Mouse (Mus musculus) lung, postnatal 14 days (tissue): Measurements from ENCODE around the gene Dtx3l.
"Not testable (repeated sequence)": the region's sequence is repeated elsewhere in the genome, so short reads cannot be mapped to it uniquely, and the experiment has no call there.

Source experiments
- DNase-seq: peaks from one replicate; pipeline ENCODE4 v3.0.0; 2021

Gene Dtx3l

GRCm38 (mm10) chr16:35938211-35939151 is at the start of gene Dtx3l, which contains the start of gene Parp9:
TSS of gene Dtx3l (minus strand) at chr16:35939151.
TSS of gene Parp9 (plus strand) at chr16:35938470.
- DNase-seq = peak; percentile 67

DNA sequence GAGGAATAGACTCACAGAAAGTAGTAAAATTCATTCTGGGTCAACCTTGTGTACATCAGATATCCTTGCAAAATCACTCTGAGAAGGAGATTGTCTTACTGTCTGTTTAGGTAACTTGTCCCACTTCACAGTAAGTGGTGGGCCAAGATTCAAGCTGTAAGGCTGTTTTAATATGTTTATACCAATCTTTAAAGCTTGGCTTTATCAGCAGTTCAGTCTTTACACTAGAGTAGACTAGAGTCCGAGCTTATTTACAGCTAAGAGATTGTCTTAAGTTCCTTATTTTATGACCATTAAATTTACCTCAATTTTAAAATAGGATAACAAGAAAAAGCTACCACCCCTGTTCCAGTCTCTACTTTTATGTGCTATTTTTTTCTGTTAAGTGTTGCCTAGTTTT is 49.0 kb upstream of the Dtx3l start:
- no peak for DNase-seq

GRCm38 (mm10) chr16:35984471-35984870 is 45.5 kb upstream of the Dtx3l start:
- no peak for DNase-seq

DNA sequence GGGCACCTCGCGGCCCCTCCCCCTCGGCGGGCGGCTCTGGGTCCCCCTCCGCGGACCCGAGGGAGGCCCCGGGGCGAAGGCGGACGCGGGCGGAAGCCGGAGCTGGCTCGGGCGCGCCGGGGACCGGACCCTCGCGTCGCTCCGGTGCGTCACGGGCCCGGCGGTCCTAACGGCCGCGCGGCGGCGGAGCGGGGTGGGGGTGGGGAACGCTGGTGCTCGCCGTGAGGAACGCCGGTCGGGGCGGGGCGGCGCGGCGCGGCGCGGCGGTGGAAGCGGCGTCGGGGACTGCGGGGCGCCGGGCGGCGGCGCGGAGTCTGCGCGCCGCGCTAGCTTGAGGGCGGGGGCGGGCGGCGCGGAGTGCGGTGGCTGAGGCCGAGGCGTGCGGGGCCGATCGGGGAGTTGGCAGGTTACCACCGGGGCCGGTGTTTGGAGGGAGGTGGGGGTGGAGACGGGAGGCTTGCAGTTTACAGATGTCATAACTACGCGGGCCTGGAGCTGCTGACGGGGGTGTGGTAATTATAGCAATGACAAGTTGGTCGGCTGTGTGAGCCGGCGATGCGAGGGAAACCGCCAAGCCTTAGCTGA is 44.7 kb upstream of the Dtx3l start:
- peak; percentile 64 for DNase-seq

DNA sequence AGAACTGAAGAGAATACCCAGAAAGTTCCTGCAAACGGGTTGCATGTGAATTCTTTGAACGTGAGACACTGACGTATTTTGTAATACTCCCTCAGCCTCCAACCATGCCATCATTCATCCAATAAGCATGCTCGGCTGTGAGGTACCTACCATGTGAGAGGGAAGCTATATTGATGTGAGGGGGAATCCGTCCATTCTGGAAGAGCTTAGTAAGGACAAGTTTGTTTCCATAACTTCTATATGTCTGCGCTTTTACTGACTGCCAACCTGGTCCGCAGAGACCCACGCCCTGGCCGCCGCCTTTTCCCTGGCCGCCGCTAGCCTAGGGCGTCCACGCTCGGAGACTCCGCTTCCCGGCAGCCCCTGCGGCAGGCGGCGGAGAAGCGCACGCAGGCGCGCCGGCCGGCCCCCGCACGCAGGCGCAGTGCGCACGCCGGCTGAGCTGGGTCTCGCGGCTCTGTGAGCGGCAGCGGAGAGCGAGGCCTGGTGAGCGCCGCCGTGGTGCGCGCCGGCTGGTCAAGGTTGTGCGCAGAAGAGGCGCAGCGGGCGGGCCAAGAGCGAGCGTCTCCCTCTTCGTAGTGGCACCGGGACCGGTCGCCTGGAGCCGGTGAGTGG is 44.1 kb upstream of the Dtx3l start:
- peak; percentile 88 for DNase-seq

- DNase-seq = no peak
Measured at GRCm38 (mm10) chr16:35982506-35982901, 43.6 kb upstream of the Dtx3l start.

DNA sequence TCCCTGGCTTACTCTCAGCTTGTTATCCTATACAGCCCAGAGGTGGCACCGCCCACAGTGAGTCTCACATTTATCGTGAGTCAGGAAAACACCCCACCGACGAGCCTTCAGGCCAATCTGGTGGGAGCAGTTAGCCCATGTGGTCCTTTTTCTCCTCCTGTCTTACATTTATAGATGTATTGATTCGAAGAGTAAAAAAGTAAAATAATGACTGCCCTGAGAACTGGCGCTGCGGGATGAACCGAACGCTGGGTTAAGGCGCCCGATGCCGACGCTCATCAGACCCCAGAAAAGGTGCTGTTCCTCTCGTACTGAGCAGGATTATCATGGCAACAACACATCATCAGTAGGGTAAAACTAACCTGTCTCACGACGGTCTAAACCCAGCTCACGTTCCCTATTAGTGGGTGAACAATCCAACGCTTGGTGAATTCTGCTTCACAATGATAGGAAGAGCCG is 42.4 kb upstream of the Dtx3l start:
- DNase-seq = peak; percentile 100

DNA sequence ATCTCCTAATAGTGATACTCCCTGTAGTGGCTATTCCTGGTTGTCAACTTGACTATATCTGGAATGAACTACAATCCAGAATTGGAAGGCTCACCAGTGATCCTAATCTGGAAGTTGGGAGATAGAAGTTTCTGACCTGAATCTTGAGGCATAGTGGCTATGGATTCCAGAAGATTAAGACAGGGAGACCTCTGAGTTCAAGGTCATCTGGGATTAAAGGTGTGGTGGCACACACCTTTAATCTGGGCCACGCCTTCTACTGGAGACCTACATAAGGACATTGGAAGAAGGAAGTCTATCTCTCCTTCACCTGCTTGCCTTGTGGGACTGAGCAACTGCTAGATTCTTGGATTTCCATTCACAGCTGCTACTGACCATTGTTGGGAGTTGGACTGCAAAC is 39.5 kb upstream of the Dtx3l start, which contains the start of gene Kpna1:
Kpna1 (plus strand) TSS at position 301 of the 400 bp plus-strand sequence.
- not testable (repeated sequence) for DNase-seq

- DNase-seq = no peak
Measured at GRCm38 (mm10) chr16:35974021-35974420, 35.1 kb upstream of the Dtx3l start.

DNA sequence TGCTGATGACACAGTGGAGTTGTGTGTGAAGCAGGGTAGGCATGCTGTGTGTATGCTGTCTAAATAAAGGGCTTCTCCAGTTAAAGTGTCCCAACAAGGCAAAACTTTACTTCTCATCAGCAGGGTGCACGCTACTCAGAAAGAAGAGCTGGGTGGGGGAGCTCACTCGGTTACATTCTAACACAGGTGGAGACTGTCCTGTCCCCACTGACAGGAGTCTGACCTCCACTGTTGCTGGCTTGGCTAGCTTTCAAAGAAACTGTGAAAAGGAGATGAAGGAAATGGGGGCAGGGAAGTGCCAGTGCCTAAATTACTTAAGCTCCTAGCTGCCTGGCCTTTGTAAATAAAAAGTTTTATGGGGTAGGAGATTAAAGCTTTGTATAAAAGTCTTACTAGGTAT is 29.2 kb upstream of the Dtx3l start:
- no peak for DNase-seq

GRCm38 (mm10) chr16:35967319-35967718 is 28.4 kb upstream of the Dtx3l start:
- no peak for DNase-seq

- no peak for DNase-seq
Measured at GRCm38 (mm10) chr16:35966411-35967115, 27.6 kb upstream of the Dtx3l start.

- DNase-seq = not testable (repeated sequence)
Measured at GRCm38 (mm10) chr16:35965991-35966390, 27.0 kb upstream of the Dtx3l start.

DNA sequence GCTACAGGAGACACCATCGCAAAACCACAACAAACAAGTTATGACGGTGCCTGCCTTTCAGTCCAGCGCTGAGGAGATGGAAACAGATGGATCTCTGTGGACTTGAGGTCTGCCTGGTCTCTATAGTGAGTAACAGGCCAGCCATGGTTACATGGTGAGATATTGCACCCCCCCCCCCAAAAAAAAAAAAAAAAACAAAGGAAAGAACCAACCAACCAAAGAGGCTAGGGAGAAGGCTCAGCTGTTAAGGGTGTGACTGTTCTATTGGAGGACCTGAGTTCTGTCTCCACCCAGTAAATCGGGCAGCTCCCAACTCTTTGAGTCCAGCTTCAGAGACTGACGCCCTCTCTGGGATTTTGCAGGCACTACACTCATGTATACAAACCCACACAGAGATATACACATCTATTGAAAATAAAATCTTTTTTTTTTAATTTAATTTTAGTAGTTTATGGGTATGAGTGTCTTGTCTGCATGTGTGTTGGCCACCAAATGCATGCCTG is 13.7 kb upstream of the Dtx3l start:
- DNase-seq = no peak

DNA sequence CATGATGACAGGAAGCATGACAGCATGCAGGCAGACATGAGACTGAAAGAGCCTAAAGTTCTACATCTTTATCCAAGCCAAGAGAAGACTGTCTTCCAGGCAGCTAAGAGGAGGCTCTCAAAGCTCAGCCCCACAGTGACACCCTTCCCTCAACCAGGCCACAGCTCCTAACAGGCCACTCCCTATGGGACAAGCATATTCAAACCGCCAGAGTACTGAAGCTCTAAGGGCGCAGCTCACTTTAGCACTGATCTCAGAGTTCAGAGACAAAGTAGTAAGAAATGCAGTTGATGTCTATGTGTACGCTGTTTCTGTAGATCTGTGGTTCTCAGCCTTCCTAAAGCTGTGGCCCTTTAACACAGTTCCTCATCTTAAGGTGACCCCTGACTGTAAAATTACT is 12.3 kb upstream of the Dtx3l start:
- no peak for DNase-seq

GRCm38 (mm10) chr16:35949264-35949663 is 10.3 kb upstream of the Dtx3l start:
- DNase-seq = no peak

- peak; percentile 35 for DNase-seq
Measured at GRCm38 (mm10) chr16:35941382-35941781, 2.4 kb upstream of the Dtx3l start.

- DNase-seq = peak; percentile 90
Measured at GRCm38 (mm10) chr16:35939690-35940089, 739 bp upstream of the Dtx3l start.

DNA sequence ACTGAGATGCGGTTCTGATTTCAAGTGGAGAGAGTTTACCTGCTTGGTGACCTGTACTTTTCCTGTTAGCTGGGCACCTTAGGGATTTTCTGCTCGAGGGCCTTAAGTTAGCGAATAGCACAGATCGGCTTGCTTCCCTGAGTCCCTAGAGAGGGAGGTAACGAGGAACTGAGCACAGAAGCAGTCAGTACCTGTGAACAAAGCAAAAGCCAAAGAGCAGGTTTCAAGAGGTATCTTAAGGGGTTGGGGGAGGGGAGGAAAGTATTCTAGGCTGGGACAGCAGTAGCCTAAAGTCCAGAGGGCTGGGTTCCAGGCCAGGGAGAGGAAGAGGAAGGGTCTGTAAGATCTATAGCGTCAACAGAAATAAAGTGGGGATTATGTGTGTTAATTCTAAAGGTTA is 310 bp upstream of the Dtx3l start:
- peak; percentile 29 for DNase-seq

DNA sequence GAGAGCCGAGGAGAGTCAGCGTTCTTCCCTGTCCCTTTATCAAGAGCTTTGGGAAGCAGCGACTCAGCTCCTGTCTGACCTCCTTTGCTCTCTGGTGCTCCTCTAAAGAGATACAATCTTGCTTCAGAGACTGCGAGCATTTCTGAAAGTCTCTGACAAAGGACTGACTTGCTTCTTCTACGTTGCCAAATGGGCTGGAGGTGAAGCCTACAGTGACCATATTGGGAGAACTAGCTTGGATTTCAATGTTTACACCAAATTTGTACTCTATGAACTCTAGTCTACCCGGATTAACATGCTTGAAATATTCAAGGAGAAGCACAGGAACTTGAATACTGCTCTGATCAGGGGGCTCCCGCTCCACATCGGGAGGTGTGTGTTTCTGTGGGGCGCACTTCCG is 5.8 kb downstream of the Dtx3l start:
- no peak for DNase-seq

GRCm38 (mm10) chr16:35932179-35933055 is 6.5 kb downstream of the Dtx3l start:
- DNase-seq = no peak

GRCm38 (mm10) chr16:35924341-35924740 is 14.6 kb downstream of the Dtx3l start:
- no peak for DNase-seq
